Mouse (Mus musculus) forebrain, embryonic 13.5 days (tissue): Measurements from ENCODE around the gene Mettl25. TPM values are rescaled to one million over a fixed set of nuclear protein-coding genes. Genes with fewer than 3 reads are reported as not detected.

Experiments
- ATAC-seq: fragments of 200-750 bp; cut with Nextera tagmentation; 2 replicates; pipeline ENCODE4 v1.8.0; 2017
- H3K27ac ChIP-seq: fragments of 300-500 bp; sonication (generic); 2 replicates; pipeline ENCODE4 v1.5.1; 2015; ENCODE audit warnings: inconsistent platforms, mild to moderate bottlenecking, moderate library complexity
- H3K27me3 ChIP-seq: fragments of 300-500 bp; sonication (generic); 2 replicates; pipeline ENCODE4 v1.6.1; 2015; ENCODE audit warnings: mild to moderate bottlenecking, inconsistent platforms
- H3K36me3 ChIP-seq: fragments of 300-500 bp; sonication (generic); 2 replicates; pipeline ENCODE4 v1.6.1; 2015; ENCODE audit warnings: mild to moderate bottlenecking, inconsistent platforms; ENCODE audit not compliant: poor library complexity, severe bottlenecking
- H3K4me1 ChIP-seq: fragments of 300-500 bp; sonication (generic); 2 replicates; pipeline ENCODE4 v1.6.1; 2015; ENCODE audit warnings: inconsistent platforms
- H3K4me2 ChIP-seq: fragments of 300-500 bp; sonication (generic); 2 replicates; pipeline ENCODE4 v1.6.1; 2015; ENCODE audit warnings: inconsistent platforms, mild to moderate bottlenecking, moderate library complexity
- H3K4me3 ChIP-seq: fragments of 300-500 bp; sonication (generic); 2 replicates; pipeline ENCODE4 v1.5.1; 2015; ENCODE audit warnings: mild to moderate bottlenecking, inconsistent platforms
- H3K9ac ChIP-seq: fragments of 300-500 bp; sonication (generic); 2 replicates; pipeline ENCODE4 v1.6.1; 2015; ENCODE audit warnings: mild to moderate bottlenecking, inconsistent platforms
- H3K9me3 ChIP-seq: fragments of 300-500 bp; sonication (generic); replicated peaks from 2 replicates; pipeline ENCODE4 v1.6.1; 2016; ENCODE audit warnings: inconsistent platforms
- WGBS: fragments of 180-500 bp; shearing (Covaris S2); methylation state at CpG from one replicate; pipeline ENCODE4 v1.1.7; 2015; 5-methylcytosine and 5-hydroxymethylcytosine counted together
- polyA plus RNA-seq: library from polyadenylated mRNA; unstranded; fragments of >200 nt; fragmentation: Nextera tagmentation; extraction: Ambion mirVana; gene quantifications from 2 replicates; pipeline ENCODE4 v1.2.1, GENCODE M21; 2015

Gene Mettl25
- polyA plus RNA-seq, 1 experiment from 2014 or later: 12.4 TPM

GRCm38 (mm10) chr10:105738942-105739341 is 102.2 kb downstream of the Mettl25 start:
- 85% methylated on average over 5 of the region's 5 CpGs for WGBS
- Histone ChIP-seq H3K4me2 (no peak overlapping the region), H3K36me3 (no peaks in the 10 kb centered on the region), H3K27me3 (no peaks in the 10 kb centered on the region), H3K27ac (no peak overlapping the region), H3K4me1 (no peaks in the 10 kb centered on the region; the same call in 1 of the 2 replicates), H3K4me3 (no peak overlapping the region), H3K9ac (no peak overlapping the region), H3K9me3 (no peaks in the 10 kb centered on the region)
- no peak; the same call in 1 of the 2 replicates for ATAC-seq

- peak; percentile 62; the same call in 1 of the 2 replicates for ATAC-seq
- Histone ChIP-seq H3K4me1 (no peaks in the 10 kb centered on the region), H3K4me3 (no peak overlapping the region), H3K4me2 (no peak overlapping the region), H3K27ac (no peak overlapping the region), H3K9ac (no peak overlapping the region), H3K27me3 (no peaks in the 10 kb centered on the region), H3K9me3 (no peaks in the 10 kb centered on the region), H3K36me3 (no peaks in the 10 kb centered on the region)
- WGBS: 54% methylated on average over 2 of the region's 2 CpGs
Observed at GRCm38 (mm10) chr10:105727798-105728197, 113.4 kb downstream of the Mettl25 start.

GRCm38 (mm10) chr10:105727353-105727752 is 113.8 kb downstream of the Mettl25 start:
- H3K36me3 ChIP-seq: no peaks in the 10 kb centered on the region
- no peak overlapping the region for H3K4me3 ChIP-seq
- ATAC-seq: peak; percentile 65; the same call in 1 of the 2 replicates
- H3K9ac ChIP-seq: no peak overlapping the region
- no peak overlapping the region for H3K4me2 ChIP-seq
- no peaks in the 10 kb centered on the region for H3K27me3 ChIP-seq
- H3K27ac ChIP-seq: no peak overlapping the region
- H3K9me3 ChIP-seq: no peaks in the 10 kb centered on the region
- H3K4me1 ChIP-seq: no peaks in the 10 kb centered on the region
- WGBS: 57% methylated on average over 6 of the region's 6 CpGs

GRCm38 (mm10) chr10:105714844-105715243 is 126.3 kb downstream of the Mettl25 start:
- 10% methylated on average over 6 of the region's 6 CpGs for WGBS
- no peaks in the 10 kb centered on the region for H3K4me1 ChIP-seq

GRCm38 (mm10) chr10:105714366-105714765 is 126.8 kb downstream of the Mettl25 start:
- H3K9me3 ChIP-seq: no peaks in the 10 kb centered on the region
- no peak overlapping the region for H3K27ac ChIP-seq
- H3K9ac ChIP-seq: no peak overlapping the region
- no peak overlapping the region for H3K4me3 ChIP-seq
- no peak for ATAC-seq
- no peaks in the 10 kb centered on the region for H3K36me3 ChIP-seq
- H3K4me1 ChIP-seq: no peaks in the 10 kb centered on the region
- H3K4me2 ChIP-seq: no peak overlapping the region
- WGBS: 73% methylated on average over 4 of the region's 4 CpGs
- H3K27me3 ChIP-seq: no peaks in the 10 kb centered on the region

More at GRCm38 (mm10) chr10:105714844-105715243, 126.3 kb downstream of the Mettl25 start:
- ATAC-seq: 0 out of 2 replicates have a peak, but pooled peaks have one; percentile 24
- no peak overlapping the region for H3K4me2 ChIP-seq
- no peaks in the 10 kb centered on the region for H3K36me3 ChIP-seq
- H3K27ac ChIP-seq: no peak overlapping the region
- no peaks in the 10 kb centered on the region for H3K9me3 ChIP-seq
- no peaks in the 10 kb centered on the region for H3K27me3 ChIP-seq
- H3K4me3 ChIP-seq: no peak overlapping the region
- H3K9ac ChIP-seq: no peak overlapping the region

GRCm38 (mm10) chr10:105713222-105713621 is 128.0 kb downstream of the Mettl25 start:
- 56% methylated on average over 5 of the region's 5 CpGs for WGBS
- no peak overlapping the region for H3K9ac ChIP-seq
- H3K4me2 ChIP-seq: no peak overlapping the region
- H3K27me3 ChIP-seq: no peaks in the 10 kb centered on the region
- H3K4me3 ChIP-seq: no peak overlapping the region
- no peak overlapping the region for H3K27ac ChIP-seq
- no peaks in the 10 kb centered on the region for H3K4me1 ChIP-seq
- ATAC-seq: peak; percentile 68
- no peaks in the 10 kb centered on the region for H3K36me3 ChIP-seq
- H3K9me3 ChIP-seq: no peaks in the 10 kb centered on the region

Other genes starting within 250 kb of the Mettl25 start
- 53.4 and 60.1 TPM in 2 replicates for gene Ccdc59, start 313 bp downstream of the Mettl25 start, polyA plus RNA-seq